Mouse (Mus musculus) ES-E14 (cell line): ENCODE data around the gene Ttll5. TPM values are rescaled to one million over a fixed set of nuclear protein-coding genes. Genes with fewer than 3 reads are reported as not detected.

Source experiments
- DNase-seq: peaks from one replicate; pipeline ENCODE4 v3.0.0-alpha.2; 2013; ENCODE audit warnings: low read depth, low spot score
- H3K27ac ChIP-seq: 2 replicates; pipeline ENCODE4 v1.5.1; 2012; ENCODE audit warnings: low read depth, mild to moderate bottlenecking, low read length, moderate library complexity, mixed read lengths; ENCODE audit not compliant: poor library complexity, insufficient read depth, severe bottlenecking
- H3K36me3 ChIP-seq: 2 replicates; pipeline ENCODE4 v1.6.1; 2012; ENCODE audit warnings: mild to moderate bottlenecking, low read length, moderate library complexity, mixed read lengths; ENCODE audit not compliant: control insufficient read depth, poor library complexity, insufficient read depth, severe bottlenecking
- H3K4me1 ChIP-seq, 2 experiments: fragments of 150-350 bp in 1 of 2; sonication (generic) in 1 of 2; 2 replicates each; pipeline ENCODE4 v1.6.1; 2012; ENCODE audit warnings: low read length in 2 of 2, mild to moderate bottlenecking in 1 of 2, mixed read lengths in 1 of 2; ENCODE audit not compliant: control insufficient read depth in 2 of 2, insufficient read depth in 2 of 2, poor library complexity in 1 of 2
- H3K4me3 ChIP-seq, 2 experiments: fragments of 150-350 bp in 1 of 2; sonication (generic) in 1 of 2; 2 replicates each; pipeline ENCODE4 v1.5.1; 2012; ENCODE audit warnings: low read length in 2 of 2, low read depth in 1 of 2, mild to moderate bottlenecking in 1 of 2, mixed read lengths in 1 of 2; ENCODE audit not compliant: insufficient read depth in 1 of 2, poor library complexity in 1 of 2, severe bottlenecking in 1 of 2
- H3K9ac ChIP-seq: 2 replicates; pipeline ENCODE4 v1.6.1; 2012; ENCODE audit warnings: low read depth, mild to moderate bottlenecking, low read length, mixed read lengths; ENCODE audit not compliant: poor library complexity, insufficient read depth, severe bottlenecking
- H3K9me3 ChIP-seq: fragments of 150-350 bp; sonication (generic); 2 replicates; pipeline ENCODE4 v1.6.1; 2012; ENCODE audit warnings: low read depth, mild to moderate bottlenecking, low read length; ENCODE audit not compliant: control insufficient read depth, insufficient read depth
- CHD2 ChIP-seq: IDR thresholded peaks from 2 replicates; pipeline ENCODE4 v1.6.1; 2014; ENCODE audit warnings: mild to moderate bottlenecking, low read depth, low read length, inconsistent platforms
- HCFC1 ChIP-seq: IDR thresholded peaks from 2 replicates; pipeline ENCODE4 v1.6.1; 2012; ENCODE audit warnings: low read length, inconsistent platforms, borderline replicate concordance; ENCODE audit not compliant: insufficient read depth
- MAFK ChIP-seq: IDR thresholded peaks from 2 replicates; pipeline ENCODE4 v1.6.1; 2014; ENCODE audit warnings: mild to moderate bottlenecking, low read depth, low read length, inconsistent platforms; ENCODE audit not compliant: insufficient read depth
- ZC3H11A ChIP-seq: IDR thresholded peaks from 2 replicates; pipeline ENCODE4 v1.6.1; 2012; ENCODE audit warnings: low read depth, mild to moderate bottlenecking, inconsistent platforms, low read length, borderline replicate concordance
- ZNF384 ChIP-seq: IDR thresholded peaks from 2 replicates; pipeline ENCODE4 v1.6.1; 2012; ENCODE audit warnings: low read depth, low read length, inconsistent platforms
- in situ Hi-C, 2 experiments: fragments of 600-800 bp; cut with MboI; formaldehyde crosslinking; loops; one replicate each; pipeline ENCODE4 v1.15.1; 2025; ENCODE audit warnings: low sequenced_read_pairs in 2 of 2, inconsistent platforms in 1 of 2; ENCODE audit not compliant: unreplicated experiment in 2 of 2
- total RNA-seq: library from RNA; depleted of rRNA; stranded (reverse); fragments of 300-350 nt; gene quantifications from 2 replicates; pipeline ENCODE4 v1.2.3, GENCODE M21; 2012

Gene Ttll5
- total RNA-seq, 1 experiment = 18.6 TPM

DNA sequence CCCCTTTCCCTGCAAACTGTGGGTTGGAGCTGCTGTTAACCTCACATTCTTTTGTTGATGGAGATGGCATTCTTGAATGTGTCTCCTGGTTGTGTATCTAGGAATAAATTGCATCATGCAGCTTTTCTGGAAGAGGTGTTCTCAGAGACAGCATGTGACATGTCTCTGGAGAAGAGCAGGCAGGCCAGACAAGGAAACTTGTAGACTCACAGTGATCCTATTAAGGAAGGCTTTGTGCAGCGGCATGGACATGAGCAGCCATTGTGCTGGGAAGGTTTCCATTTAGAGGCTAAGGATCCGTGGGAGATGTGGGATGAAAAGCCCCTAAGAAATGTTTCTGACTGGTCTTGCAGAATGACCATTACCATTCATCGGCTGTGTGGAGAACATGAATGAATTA is 83.4 kb downstream of the Ttll5 start:
- no peaks in the 10 kb centered on the region for H3K4me1 ChIP-seq
- H3K4me3 ChIP-seq = no peak overlapping the region
- no peaks in the 10 kb centered on the region for H3K9me3 ChIP-seq
- TF ChIP-seq ZNF384 (no peak), CHD2 (no peak), MAFK (no peak)
- H3K36me3 ChIP-seq = no peaks in the 10 kb centered on the region
- no peak overlapping the region for H3K27ac ChIP-seq
- no peak overlapping the region for H3K9ac ChIP-seq
- DNase-seq = no peak
- in situ Hi-C loops = no loop called here

DNA sequence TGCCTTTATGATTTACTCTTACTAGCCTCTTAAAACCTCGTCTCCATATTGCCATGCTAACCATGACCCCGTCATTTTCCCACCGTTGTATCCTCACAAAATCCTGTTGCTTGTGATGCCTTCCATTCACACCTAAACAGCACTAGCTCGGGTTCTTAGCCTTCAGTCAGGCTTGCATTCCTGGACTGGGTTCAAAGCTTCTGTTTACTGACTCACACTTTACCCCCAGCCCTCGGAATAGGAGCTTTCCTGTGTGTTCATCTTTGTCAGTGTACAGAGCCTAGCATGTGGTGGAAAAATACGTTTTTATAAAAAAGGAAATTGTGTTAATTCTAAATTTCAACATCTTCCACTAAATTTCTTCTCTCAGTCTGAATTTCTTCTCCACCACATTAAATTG is 86.4 kb downstream of the Ttll5 start:
- TF ChIP-seq CHD2 (no peak), ZC3H11A (no peak), MAFK (no peak), ZNF384 (no peak), HCFC1 (no peak)
- in situ Hi-C loops = no loop called here
- H3K27ac ChIP-seq = no peak overlapping the region
- H3K9me3 ChIP-seq = no peaks in the 10 kb centered on the region
- H3K9ac ChIP-seq = no peak overlapping the region
- no peaks in the 10 kb centered on the region for H3K4me1 ChIP-seq
- no peak overlapping the region for H3K4me3 ChIP-seq
- DNase-seq = no peak
- H3K36me3 ChIP-seq = no peaks in the 10 kb centered on the region

DNA sequence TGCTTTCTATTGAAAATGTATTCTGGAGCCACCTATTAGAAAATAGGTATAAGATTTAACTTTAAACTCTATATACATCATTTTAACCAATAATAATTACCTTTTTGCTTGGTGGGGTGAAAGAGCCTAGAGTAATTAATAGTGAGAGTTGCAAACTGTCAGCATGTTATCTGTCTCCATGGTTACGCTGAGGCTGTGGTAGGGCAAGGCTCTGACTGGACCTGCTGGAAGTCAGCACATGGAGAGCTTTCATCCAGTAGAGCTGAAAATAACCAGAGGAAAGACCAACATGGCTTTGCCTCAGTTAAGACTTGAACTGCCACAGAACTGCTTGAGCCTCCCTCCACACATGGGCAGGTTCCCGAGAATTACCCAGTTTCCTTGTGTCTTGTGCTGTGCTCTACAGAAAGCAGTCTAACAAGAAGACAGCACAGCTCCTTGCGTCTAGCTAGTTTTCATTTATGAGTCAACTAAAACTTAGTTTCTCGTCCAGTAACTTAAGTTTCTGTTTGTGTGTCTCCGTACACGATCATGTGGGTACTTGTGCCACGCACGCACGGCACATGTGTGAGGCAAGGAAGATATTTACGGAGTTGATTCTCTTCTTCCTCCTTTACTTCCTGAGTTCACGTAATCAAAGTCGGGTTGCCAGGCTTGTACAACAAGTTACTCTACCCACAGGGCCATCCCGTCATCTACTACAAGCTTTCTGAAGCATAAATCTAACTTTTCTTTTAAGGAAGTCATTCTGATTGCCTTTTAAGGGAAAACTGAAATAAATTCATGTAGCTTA is 88.4 kb downstream of the Ttll5 start:
- in situ Hi-C loops = no loop called here
- H3K27ac ChIP-seq = no peak overlapping the region
- no peak overlapping the region for H3K9ac ChIP-seq
- TF ChIP-seq CHD2 (no peak), MAFK (no peak), ZC3H11A (no peak), ZNF384 (no peak), HCFC1 (no peak)
- no peaks in the 10 kb centered on the region for H3K9me3 ChIP-seq
- no peaks in the 10 kb centered on the region for H3K36me3 ChIP-seq
- H3K4me3 ChIP-seq = no peak overlapping the region
- no peak for DNase-seq
- no peaks in the 10 kb centered on the region for H3K4me1 ChIP-seq

DNA sequence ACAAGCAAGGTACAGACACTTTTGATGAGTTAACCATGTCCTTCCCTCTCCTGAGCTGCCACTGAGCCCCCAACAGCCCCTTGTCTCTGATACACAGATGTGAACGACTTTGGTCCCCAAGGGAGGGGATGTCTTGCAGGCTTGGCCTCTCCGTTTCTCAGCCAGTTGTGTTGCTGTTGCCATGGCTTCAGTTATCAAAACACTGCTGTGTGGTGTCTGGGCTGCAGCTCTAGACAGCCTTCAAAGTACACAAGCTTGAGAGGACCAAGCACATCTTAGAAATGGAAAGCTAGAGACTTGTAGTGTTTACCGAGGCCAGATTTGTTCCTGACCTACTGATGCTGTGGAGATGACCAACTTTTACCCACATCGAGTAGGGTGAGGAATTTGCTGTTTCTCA is 102.4 kb downstream of the Ttll5 start:
- H3K4me1 ChIP-seq = no peaks in the 10 kb centered on the region
- in situ Hi-C loops = no loop called here
- H3K9me3 ChIP-seq = no peaks in the 10 kb centered on the region
- H3K4me3 ChIP-seq = no peak overlapping the region
- no peak for TF ChIP-seq CHD2
- no peak for TF ChIP-seq HCFC1
- TF ChIP-seq ZC3H11A = no peak
- TF ChIP-seq MAFK = no peak
- no peak for TF ChIP-seq ZNF384
- H3K27ac ChIP-seq = no peak overlapping the region
- no peak for DNase-seq
- H3K36me3 ChIP-seq = peaks cover 2% of the 10 kb centered on the region; the same call in 1 of the 2 replicates
- H3K9ac ChIP-seq = no peak overlapping the region
